Mouse (Mus musculus): ENCODE measurements around the gene Smg6.
"Not testable (repeated sequence)": the region's sequence is repeated elsewhere in the genome, so short reads cannot be mapped to it uniquely, and the experiment has no call there.

Gene Smg6

GRCm38 (mm10) chr11:75166193-75166842 lies 240.7 kb downstream of the Smg6 start:
- in situ Hi-C loops (cut with MboI, MseI) = no loop called here

GRCm38 (mm10) chr11:75166861-75167642 lies 241.4 kb downstream of the Smg6 start:
- in situ Hi-C loops (cut with MboI, MseI) = no loop called here

DNA sequence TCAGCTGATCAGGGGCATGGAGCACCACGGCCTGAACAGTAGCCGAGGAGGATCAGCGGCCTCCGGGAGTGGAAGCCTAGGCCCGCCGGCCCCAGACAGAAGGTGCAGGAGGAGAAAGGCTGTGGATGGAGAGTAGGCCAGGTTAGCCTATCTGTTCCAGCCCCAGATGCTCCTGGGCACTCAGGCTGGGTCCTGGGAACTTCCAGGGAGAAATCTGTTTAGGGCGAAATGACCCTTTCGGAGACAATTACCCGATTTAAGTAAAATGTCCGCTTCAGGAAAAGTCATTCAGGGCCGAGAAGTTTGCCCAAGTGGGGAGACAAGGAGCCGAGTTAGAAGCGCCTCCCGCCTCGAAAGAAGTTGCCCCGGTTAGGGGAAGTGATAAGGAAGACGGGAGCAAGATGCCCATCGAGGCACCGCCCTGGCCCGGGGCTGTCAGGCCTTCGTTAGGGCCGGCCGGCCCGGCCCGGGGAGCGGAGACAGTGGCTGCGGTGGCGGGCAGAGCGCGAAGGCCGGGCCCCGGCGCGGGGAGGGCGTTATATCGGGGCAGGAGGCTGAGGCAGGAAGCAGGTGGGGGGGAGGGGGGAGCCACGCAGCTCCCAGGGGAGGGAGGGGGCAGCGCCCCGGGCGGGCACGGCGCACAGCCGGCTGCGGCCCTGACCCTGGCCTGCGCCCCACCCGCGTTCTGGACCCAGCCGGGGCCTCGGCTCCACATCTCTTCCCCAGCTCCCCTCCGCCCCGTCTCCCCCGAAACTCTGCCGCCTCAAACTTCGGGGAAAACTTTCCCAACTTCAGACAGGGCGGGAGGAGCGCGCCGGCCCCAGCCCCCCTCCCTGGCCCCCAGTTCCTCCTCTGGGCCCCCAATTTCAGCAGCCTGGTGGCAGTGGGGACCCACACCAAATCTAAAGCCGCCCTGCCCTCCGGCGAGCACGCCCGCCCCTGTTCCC lies 242.3 kb downstream of the Smg6 start:
- in situ Hi-C loops (cut with MboI, MseI) = no loop called here

DNA sequence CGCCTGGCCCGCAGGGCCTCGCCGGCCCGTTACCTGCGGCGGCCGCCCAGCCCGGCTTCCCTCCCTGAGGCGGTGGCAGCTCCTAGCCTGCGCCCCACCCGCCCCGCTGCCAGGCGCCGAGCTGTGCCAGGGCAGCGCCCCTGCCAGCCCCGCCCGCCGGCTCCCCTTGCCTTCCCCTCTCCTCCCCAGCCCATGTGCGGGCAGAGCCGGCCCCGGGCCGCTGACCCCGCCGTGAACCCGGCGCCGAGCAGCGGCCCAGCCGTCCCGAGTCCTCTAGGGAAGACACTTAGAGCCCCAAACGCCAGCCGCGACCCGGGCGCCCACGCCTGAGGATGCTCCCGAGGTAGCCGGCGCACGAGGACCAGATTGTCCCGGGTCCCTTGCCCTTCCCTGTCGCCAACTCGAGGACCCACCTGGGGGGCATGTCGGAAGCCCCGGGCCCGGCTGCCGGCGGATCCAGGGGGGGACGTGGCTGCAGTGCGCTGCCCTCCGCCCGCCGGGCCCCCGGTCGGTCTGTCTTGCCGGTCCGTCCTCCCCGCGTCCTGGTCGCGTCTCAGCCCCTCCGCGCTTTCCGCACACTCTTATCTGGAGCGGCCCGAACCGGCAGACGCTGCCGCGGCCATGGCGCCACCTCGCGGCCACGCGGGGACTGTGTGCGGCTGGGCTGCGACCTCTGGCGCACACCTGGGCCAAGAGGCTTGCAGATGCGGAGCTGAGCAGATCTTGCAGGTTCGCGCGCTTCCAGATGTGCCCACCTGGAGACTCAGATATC lies 243.2 kb downstream of the Smg6 start:
- in situ Hi-C loops (cut with MboI, MseI) = no loop called here

DNA sequence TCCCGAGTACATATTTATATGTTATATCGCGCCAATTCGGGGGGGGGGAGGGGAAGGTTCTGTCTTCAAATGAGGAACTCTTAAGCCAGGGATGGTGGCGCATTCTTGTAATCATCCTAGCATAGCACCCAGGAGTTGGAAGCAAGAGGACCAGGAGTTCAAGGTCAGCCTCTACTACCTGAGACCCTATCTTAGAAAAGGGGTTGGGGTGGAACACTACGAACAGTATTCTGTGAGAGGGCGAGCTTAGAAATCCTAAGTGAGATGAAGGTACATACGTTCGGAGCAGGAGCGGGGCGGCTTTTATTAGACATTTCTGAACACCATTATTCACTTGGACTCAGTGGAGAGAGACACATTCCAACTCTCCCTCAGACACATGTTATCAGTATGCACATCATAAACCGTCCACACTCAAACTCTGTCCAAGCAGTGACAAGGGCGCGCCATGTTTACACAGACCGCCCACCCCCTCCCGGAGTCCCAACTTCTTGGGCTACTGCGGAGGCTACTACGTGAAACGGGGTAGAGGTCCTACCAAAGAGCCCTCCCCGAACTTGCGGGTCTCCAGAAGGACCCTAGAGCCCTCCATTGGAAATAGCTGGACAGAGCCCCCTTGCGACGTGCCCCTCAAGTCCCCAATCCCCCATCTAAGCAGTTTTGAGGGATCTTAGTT lies 243.9 kb downstream of the Smg6 start, which contains the start of gene Hic1:
Hic1 (minus strand) TSS at position 115 of the 676 bp plus-strand sequence.
- in situ Hi-C loops (cut with MboI, MseI) = no loop called here

- in situ Hi-C loops (cut with MboI, MseI) = no loop called here
These were observed 244.6 kb downstream of the Smg6 start for GRCm38 (mm10) chr11:75170136-75170751.

GRCm38 (mm10) chr11:75171186-75171865 lies 245.7 kb downstream of the Smg6 start:
- in situ Hi-C loops (cut with MboI, MseI) = no loop called here

DNA sequence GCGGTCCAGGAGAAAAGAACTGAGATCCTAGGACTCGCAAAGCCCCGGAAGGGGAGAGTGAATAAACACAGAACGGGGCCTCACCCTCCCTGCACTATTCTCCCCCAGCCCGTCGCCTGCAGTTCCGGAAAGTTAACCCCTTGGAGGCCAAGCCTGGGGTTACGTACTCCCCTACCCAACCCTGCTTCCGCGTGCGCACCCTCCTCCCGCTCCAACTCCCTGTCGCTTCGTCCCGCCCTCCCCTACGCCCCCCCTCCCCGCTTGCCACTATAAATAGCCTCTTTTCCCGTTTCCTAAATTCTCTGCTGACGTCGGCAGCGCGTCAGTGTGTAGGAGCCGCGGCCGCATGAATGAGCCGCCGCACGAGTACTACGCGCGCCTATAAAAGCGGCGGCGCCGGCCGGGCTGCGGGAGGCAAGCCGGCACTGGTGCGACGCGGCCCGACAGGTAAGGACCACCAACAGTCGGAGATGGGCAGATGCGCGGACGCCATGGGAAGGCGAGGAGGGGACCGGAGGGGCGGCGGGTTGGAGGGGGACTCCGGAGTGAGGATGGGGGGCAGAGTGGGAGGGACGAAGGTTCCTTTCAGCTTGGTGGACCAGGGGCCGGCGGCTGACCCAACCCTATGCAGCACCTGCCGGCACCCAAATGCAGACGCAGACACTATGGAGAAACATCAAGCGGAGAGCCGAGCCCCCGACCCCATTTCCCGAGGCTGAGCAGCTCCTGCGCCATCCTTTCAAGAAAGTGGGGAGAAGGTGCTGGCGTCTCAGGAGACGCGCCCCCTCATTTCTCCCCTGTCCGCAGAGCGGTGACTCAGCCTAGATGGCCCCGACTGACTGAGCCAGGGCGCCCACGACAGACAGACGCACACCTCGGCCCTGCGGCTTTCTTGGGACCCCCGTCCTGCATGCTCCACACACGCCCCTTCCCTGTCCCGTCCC lies 246.8 kb downstream of the Smg6 start:
- in situ Hi-C loops (cut with MboI, MseI) = no loop called here

GRCm38 (mm10) chr11:75173095-75173798 lies 247.6 kb downstream of the Smg6 start:
- in situ Hi-C loops (cut with MboI, MseI) = no loop called here

DNA sequence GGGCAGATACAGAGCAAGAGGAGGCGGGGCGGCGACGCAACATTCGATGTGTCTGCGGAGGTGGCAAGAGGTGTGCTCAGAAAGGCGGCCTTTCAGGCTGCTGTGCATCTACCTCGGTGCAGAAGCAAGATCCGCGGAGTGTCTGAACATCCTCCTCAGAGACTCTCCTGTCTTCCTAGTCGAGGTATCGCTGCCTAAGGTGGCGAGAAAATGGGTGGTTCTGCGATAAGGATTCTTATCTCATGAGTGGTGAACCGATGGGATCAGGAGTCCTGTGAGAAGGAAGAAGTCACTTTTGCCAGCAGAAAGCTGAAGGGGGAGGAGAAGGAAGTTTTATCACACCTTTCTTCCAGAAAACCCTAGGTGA lies 248.2 kb downstream of the Smg6 start:
- in situ Hi-C loops (cut with MboI, MseI) = no loop called here

GRCm38 (mm10) chr11:75174574-75174973 lies 249.0 kb downstream of the Smg6 start:
- in situ Hi-C loops (cut with MboI, MseI) = not testable (repeated sequence)

DNA sequence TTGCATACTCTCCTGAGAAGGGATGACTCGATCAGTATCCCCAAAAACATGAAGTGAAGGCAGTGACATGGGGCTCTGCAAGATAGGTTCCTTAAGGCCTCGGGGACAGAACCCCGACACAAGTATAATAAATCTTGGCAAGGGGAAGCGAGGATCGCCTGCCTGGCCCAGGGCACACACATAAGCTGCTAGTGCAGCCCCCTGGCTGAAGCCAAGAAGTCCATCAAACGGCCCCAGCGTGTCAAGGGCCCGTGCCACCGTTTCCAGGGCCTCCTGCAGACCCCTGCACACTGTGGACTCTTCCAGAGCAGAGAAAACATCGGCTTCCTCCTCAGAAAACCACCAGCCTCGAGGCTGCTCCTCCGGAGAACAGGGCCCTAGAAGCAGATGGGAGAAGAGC lies 252.4 kb downstream of the Smg6 start:
- in situ Hi-C loops (cut with MboI, MseI) = no loop called here

DNA sequence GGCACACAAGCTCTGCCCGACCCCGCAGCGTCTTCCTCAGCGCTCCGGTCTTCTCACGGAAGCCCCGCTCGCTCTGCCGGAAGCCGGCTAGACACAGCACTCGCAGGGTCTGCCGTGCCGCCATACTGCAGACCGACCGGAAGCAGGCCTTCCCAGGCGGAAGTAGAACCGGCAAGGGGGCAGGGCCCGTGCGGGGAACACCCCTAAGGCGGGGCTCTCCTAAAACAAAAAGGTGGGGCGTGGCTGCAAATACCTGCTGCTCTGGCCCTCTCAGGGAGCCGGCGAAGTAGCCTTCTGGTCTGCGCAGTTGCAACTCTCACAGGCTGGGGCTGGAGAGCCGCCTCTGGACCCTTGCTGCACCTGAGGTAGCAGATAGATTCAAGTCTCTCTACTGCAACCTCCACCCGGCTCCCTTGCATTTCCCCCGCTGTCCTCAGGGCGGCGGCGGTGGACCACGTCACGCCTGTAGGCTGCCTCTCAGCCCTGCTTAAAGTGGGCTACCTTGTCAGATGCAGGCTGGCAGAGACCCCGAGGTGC lies 253.1 kb downstream of the Smg6 start, which contains the start of gene Ovca2:
Ovca2 (minus strand) TSS at position 164 of the 537 bp plus-strand sequence.
- in situ Hi-C loops (cut with MboI, MseI) = no loop called here

DNA sequence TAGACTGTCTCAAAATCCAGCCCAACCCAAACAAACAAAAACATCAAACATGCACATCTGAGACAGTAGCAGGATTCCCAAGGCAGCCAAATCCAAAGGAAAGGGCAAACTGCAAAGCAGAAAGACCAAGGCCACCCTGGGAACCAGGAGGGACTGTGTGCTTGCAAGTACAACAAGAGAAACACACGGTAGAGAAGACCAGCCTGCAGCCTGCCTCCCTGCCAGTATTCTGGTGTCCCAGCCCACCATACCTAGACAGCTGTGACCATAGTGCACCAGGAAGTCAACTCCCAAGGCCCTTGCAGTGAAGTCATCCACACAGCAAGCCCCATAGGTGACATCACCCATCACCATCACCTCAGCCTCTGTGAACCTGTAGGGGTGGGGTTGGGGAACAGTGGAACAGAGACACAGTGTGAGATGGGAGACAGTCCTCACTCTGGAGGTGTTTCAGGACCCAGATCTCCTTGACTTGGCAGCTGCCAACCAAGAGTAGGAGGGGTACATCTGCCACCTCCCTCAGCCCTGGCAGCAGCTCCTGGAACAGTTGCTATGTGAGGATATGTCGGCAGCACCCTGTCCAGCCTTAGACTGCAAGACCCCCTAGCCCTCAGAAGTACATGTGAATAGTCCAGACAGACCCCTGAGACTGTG lies 258.4 kb downstream of the Smg6 start:
- in situ Hi-C loops (cut with MboI, MseI) = no loop called here

DNA sequence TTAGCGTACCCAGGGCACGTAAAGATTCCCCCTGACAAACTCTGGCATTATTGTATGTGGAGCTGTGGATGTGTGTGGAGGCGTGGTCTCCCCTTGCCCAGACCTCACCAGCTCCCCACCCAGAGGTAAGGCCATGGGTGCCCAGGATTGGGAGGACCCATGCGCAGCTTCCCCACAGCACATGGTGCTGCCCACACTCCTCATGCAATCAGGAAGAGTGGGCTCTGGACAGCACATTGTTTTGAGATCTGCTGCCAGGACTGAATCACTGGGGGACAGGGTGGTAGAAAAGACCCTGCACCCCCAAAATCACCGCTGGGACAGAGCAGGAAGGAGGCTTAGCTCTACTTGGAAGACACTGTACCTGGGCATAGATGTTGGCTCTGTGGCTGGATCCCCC lies 258.9 kb downstream of the Smg6 start:
- in situ Hi-C loops (cut with MboI, MseI) = no loop called here

DNA sequence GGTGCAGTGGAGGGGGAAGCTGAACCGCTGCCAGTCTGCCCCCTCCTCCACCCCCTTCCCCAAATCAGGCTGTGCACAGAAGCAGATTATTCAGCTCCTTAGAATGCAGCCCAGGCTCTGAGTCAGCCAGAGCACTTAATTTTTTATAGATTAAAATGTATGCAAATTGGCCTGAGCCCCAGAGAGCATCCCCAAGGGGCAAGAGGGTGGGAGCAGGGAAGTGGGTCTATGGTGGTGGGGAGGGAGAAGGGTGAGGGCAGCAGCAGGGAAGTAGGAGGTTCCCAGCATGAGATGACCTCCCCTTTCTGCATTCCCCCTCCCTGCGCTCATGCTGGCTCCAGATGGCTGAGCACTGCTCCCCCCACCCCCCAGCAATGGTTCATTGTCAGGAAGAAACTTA lies 259.4 kb downstream of the Smg6 start:
- in situ Hi-C loops (cut with MboI, MseI) = no loop called here

All from regulatory T cell (primary cell).